Mouse (Mus musculus) embryonic fibroblast, embryonic 13.5 days (primary cell): ENCODE results near the gene Trim17.

Source experiments
- CTCF ChIP-seq: IDR thresholded peaks from 2 replicates; pipeline ENCODE4 v1.5.1; 2011; ENCODE audit warnings: mild to moderate bottlenecking, control low read depth, low read length, moderate library complexity, borderline replicate concordance; ENCODE audit not compliant: insufficient read depth
- POLR2A ChIP-seq: IDR thresholded peaks from 2 replicates; pipeline ENCODE4 v1.6.1; 2011; ENCODE audit warnings: low read depth, mild to moderate bottlenecking, control low read depth, low read length, moderate library complexity

DNA sequence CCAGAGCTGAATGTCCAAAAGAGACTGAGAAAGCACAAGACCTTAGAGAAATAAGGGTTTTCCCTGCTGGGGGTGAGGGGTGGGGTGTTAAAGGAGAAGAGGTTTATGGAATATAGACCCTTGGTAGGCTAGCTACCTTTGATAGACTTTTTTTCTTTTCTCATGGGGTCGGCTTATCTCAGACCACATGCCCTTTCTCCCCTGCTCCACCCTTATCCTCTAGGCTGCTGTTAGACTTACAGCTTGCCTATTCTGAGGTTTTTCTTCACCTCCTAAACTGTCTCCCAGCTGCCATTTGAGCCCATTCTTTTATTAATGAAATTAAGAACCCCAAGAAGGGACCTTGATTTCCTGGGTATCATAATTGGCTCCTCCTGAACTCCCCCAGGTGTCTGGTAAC lies 40.7 kb upstream of the Trim17 start:
- TF ChIP-seq CTCF (no peak), POLR2A (no peak)
